Mouse (Mus musculus) lung, adult 2 months (tissue): ENCODE results near the gene Zfp296.

ENCODE experiments used
- CTCF ChIP-seq: fragments of 200-500 bp; IDR thresholded peaks from 2 replicates; pipeline ENCODE4 v1.5.1; 2011; ENCODE audit warnings: mild to moderate bottlenecking, low read length, control low read depth; ENCODE audit not compliant: insufficient read depth
- POLR2A ChIP-seq: fragments of 200-500 bp; IDR thresholded peaks from 2 replicates; pipeline ENCODE4 v1.6.1; 2011; ENCODE audit warnings: low read depth, mild to moderate bottlenecking, control low read depth, low read length, borderline replicate concordance; ENCODE audit errors: extremely low read depth

DNA sequence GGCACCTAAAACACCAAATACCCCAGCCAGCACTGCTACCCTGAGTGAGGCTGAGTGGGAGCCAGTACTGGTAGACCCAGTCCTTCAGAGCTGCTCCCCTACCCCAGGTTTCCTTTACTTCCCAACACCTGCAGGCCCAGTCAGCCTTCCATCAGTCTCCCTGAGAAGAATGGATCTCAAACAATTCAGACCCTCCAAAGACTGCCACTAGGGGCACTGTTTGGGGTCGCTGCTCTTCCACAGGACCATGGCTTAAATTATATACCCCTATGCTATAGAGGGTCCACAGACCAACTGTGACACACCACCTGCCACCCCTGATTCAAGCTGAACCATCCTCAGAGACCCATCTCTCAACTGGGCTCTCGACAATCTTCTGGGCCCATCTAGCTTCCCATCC lies 18.1 kb upstream of the Zfp296 start:
- peak; percentile 31; the same call in 1 of the 2 replicates for TF ChIP-seq CTCF
- TF ChIP-seq POLR2A = no peak
